ENCODE assay signal across 15 mouse cellular contexts in genomic region chr11:5512099-5512725, GRCm38 (mm10). TPM values are rescaled to one million over a fixed set of nuclear protein-coding genes. Genes with fewer than 3 reads are reported as not detected.
DNase-seq lines count a peak whose midpoint lies in the region; ATAC-seq and TF ChIP-seq lines count a peak whose summit lies in the region.
"Had no signal": no experiment of that assay in that cellular context is flagged by ENCODE, and none has a peak within 500 bp of the region (broad histone marks: within the 10 kb centered on the region; RNA-seq: fewer than 3 reads in every experiment).

No protein-coding gene starts in this region.

- H3K4me2 ChIP-seq in heart, embryonic 15.5 days: no peak overlapping the region
- no peak overlapping the region; the same call in 1 of the 2 replicates for H3K4me2 ChIP-seq in liver, postnatal 0 days (ENCODE audit: low read depth, low read length)
- H3K4me2 ChIP-seq: intestine, embryonic 15.5 days; neural tube, embryonic 13.5 days had no signal

- TF ChIP-seq EP300 in liver, postnatal 0 days (IDR thresholded peaks at IDR 0.05; ENCODE audit: low read depth): no peak

- no peak overlapping the region for H3K9ac ChIP-seq in heart, embryonic 15.5 days
- H3K9ac ChIP-seq in liver, postnatal 0 days (replicated peaks): no peak overlapping the region
- H3K9ac ChIP-seq: intestine, embryonic 15.5 days; neural tube, embryonic 13.5 days had no signal

- DNase-seq in heart, adult 18-20 months: no peak
- peak; percentile 52 to 58 for DNase-seq in B cell, adult 2 months
- DNase-seq in liver, postnatal 0 days: no peak
- DNase-seq in gastrocnemius, postnatal 36 days: no peak
- DNase-seq in T-cell, adult 2 months (ENCODE audit: low spot score): no peak
- DNase-seq in heart, embryonic 10.5 days (ENCODE audit: low spot score): no peak
- DNase-seq: cerebellum, adult 2 months had no signal

- no peak overlapping the region for H3K4me3 ChIP-seq in heart, embryonic 15.5 days
- no peak overlapping the region for H3K4me3 ChIP-seq in liver, postnatal 0 days (ENCODE audit: low read depth, low read length)
- H3K4me3 ChIP-seq in heart, embryonic 10.5 days: no peak overlapping the region
- H3K4me3 ChIP-seq: intestine, embryonic 15.5 days; neural tube, embryonic 13.5 days had no signal

- 66% methylated on average over 12 of the region's 12 CpGs for WGBS in heart, embryonic 15.5 days
- WGBS in liver, postnatal 0 days (ENCODE audit: insufficient replicate concordance): 48% methylated on average over 12 of the region's 12 CpGs
- 72% methylated on average over 12 of the region's 12 CpGs for WGBS in heart, embryonic 10.5 days

- peak overlapping the region; percentile 9; the same call in 1 of the 2 replicates for H3K27ac ChIP-seq in heart, embryonic 15.5 days
- H3K27ac ChIP-seq in liver, postnatal 0 days (ENCODE audit: low read depth): peak overlapping the region; percentile 81
- H3K27ac ChIP-seq in heart, embryonic 10.5 days: no peak overlapping the region
- H3K27ac ChIP-seq: intestine, embryonic 15.5 days; neural tube, embryonic 13.5 days had no signal

- H3K36me3 ChIP-seq in heart, embryonic 15.5 days: no peaks in the 10 kb centered on the region
- H3K36me3 ChIP-seq in liver, postnatal 0 days (replicated peaks; ENCODE audit: insufficient read depth, low read length): no peaks in the 10 kb centered on the region
- no peaks in the 10 kb centered on the region for H3K36me3 ChIP-seq in heart, embryonic 10.5 days
- H3K36me3 ChIP-seq: intestine, embryonic 15.5 days; neural tube, embryonic 13.5 days had no signal

- no peak for TF ChIP-seq CTCF in liver, postnatal 0 days (IDR thresholded peaks at IDR 0.05; ENCODE audit: low read depth)

- H3K4me1 ChIP-seq in heart, embryonic 15.5 days (replicated peaks): no peaks in the 10 kb centered on the region
- peaks cover 31% of the 10 kb centered on the region for H3K4me1 ChIP-seq in liver, postnatal 0 days (ENCODE audit: insufficient read depth)
- 0 out of 2 replicates have a peak, but pooled peaks cover 14% of the 10 kb centered on the region for H3K4me1 ChIP-seq in heart, embryonic 10.5 days
- H3K4me1 ChIP-seq: intestine, embryonic 15.5 days; neural tube, embryonic 13.5 days had no signal

- ATAC-seq in heart, embryonic 15.5 days (replicated peaks; ENCODE audit: insufficient number of reproducible peaks, insufficient read depth, low FRiP score, low read depth): no peak
- ATAC-seq in hematopoietic stem cell, adult 5-6 weeks (replicated peaks in 1 of 2; ENCODE audit: insufficient read depth in 1 of 2, low FRiP score in 2 of 2, low TSS enrichment in 1 of 2, low read depth in 1 of 2, poor library complexity in 2 of 2, severe bottlenecking in 2 of 2): peak; percentile 67 to 74
- no peak for ATAC-seq in liver, postnatal 0 days
- ATAC-seq: activated CD4-positive, CD25-positive, alpha-beta regulatory T cell, adult 4 months; intestine, embryonic 15.5 days had no signal

- intact Hi-C loops in gastrocnemius, postnatal 36 days (cut with DNase I): no loop called here

- H3K27me3 ChIP-seq in heart, embryonic 15.5 days: no peaks in the 10 kb centered on the region
- H3K27me3 ChIP-seq in liver, postnatal 0 days (ENCODE audit: insufficient read depth, low read length): no peaks in the 10 kb centered on the region
- H3K27me3 ChIP-seq in heart, embryonic 10.5 days (ENCODE audit: insufficient read depth, poor library complexity, severe bottlenecking): no peaks in the 10 kb centered on the region
- H3K27me3 ChIP-seq: intestine, embryonic 15.5 days; neural tube, embryonic 13.5 days had no signal

- H3K9me3 ChIP-seq in heart, embryonic 15.5 days (replicated peaks): no peaks in the 10 kb centered on the region
- no peaks in the 10 kb centered on the region for H3K9me3 ChIP-seq in liver, postnatal 0 days (ENCODE audit: low read length)
- H3K9me3 ChIP-seq in heart, embryonic 10.5 days: no peaks in the 10 kb centered on the region
- H3K9me3 ChIP-seq: intestine, embryonic 15.5 days; neural tube, embryonic 13.5 days had no signal

RNA-seq across cellular contexts. Expression of gene Xbp1, which starts 8.2 kb away (rescaled TPM):
- 124 and 156 TPM in 2 replicates for polyA plus RNA-seq in heart, embryonic 15.5 days (2015; fragmentation: Nextera tagmentation; extraction: Ambion mirVana)
- 10 to 100 TPM; 68.6 to 69.9 TPM for total RNA-seq in heart, adult 18-20 months (2021)
- 98.8 and 100 TPM in 2 replicates for total RNA-seq in hematopoietic stem cell, adult 5-6 weeks (2017)
- polyA plus RNA-seq in liver, postnatal 0 days (2015; fragmentation: Nextera tagmentation; extraction: Ambion mirVana): 119 and 137 TPM in 2 replicates
- 10 to 100 TPM; 49.4 to 66.7 TPM for total RNA-seq in gastrocnemius, postnatal 36 days (2021)
- 131 and 174 TPM in 2 replicates for polyA plus RNA-seq in heart, embryonic 10.5 days (2016; fragmentation: Nextera tagmentation; extraction: Ambion mirVana)

RNA-seq across cellular contexts. Expression of gene Ccdc117, which starts 29.8 kb away (rescaled TPM):
- polyA plus RNA-seq in heart, embryonic 15.5 days (2015; fragmentation: Nextera tagmentation; extraction: Ambion mirVana): 10.9 and 13.1 TPM in 2 replicates
- total RNA-seq in heart, adult 18-20 months (2021): 10 to 100 TPM; 32.0 to 35.2 TPM
- 39.0 and 49.0 TPM in 2 replicates for total RNA-seq in hematopoietic stem cell, adult 5-6 weeks (2017)
- polyA plus RNA-seq in liver, postnatal 0 days (2015; fragmentation: Nextera tagmentation; extraction: Ambion mirVana): 5.5 and 6.0 TPM in 2 replicates
- total RNA-seq in gastrocnemius, postnatal 36 days (2021): 10 to 100 TPM; 15.6 to 15.9 TPM
- 14.7 and 23.4 TPM in 2 replicates for polyA plus RNA-seq in heart, embryonic 10.5 days (2016; fragmentation: Nextera tagmentation; extraction: Ambion mirVana)

RNA-seq across cellular contexts. Expression of gene Ankrd36, which starts 57.3 kb away (rescaled TPM):
- not detected in 2 replicates for polyA plus RNA-seq in heart, embryonic 15.5 days (2015; fragmentation: Nextera tagmentation; extraction: Ambion mirVana)
- total RNA-seq in heart, adult 18-20 months (2021): not detected
- not detected in 2 replicates for total RNA-seq in hematopoietic stem cell, adult 5-6 weeks (2017)
- 1.5 and 1.9 TPM in 2 replicates for polyA plus RNA-seq in liver, postnatal 0 days (2015; fragmentation: Nextera tagmentation; extraction: Ambion mirVana)
- total RNA-seq in gastrocnemius, postnatal 36 days (2021): not detected
- polyA plus RNA-seq in heart, embryonic 10.5 days (2016; fragmentation: Nextera tagmentation; extraction: Ambion mirVana): 0.38 and 0.97 TPM in 2 replicates
- total RNA-seq: left cerebral cortex, postnatal 10 days had no signal
- polyA plus RNA-seq: activated CD4-positive, CD25-positive, alpha-beta regulatory T cell, adult 4 months; cerebellum, adult 2 months; embryonic facial prominence, embryonic 14.5 days; heart, postnatal 0 days; neural tube, embryonic 13.5 days had no signal

Comparison
In these comparisons a context has a peak if more than half of its experiments do, and no peak if none do; other contexts are left out.
1. ATAC-seq: peak in hematopoietic stem cell, adult 5-6 weeks (2 of 2); none in heart, embryonic 15.5 days (single experiment) and liver, postnatal 0 days (single experiment).
2. DNase-seq: peak in B cell, adult 2 months (2 of 2); none in heart, adult 18-20 months (0 of 2), liver, postnatal 0 days (single experiment), gastrocnemius, postnatal 36 days (0 of 2), T-cell, adult 2 months (single experiment) and heart, embryonic 10.5 days (single experiment).